Mouse (Mus musculus): Measurements from ENCODE around the gene Psma3.

DNA sequence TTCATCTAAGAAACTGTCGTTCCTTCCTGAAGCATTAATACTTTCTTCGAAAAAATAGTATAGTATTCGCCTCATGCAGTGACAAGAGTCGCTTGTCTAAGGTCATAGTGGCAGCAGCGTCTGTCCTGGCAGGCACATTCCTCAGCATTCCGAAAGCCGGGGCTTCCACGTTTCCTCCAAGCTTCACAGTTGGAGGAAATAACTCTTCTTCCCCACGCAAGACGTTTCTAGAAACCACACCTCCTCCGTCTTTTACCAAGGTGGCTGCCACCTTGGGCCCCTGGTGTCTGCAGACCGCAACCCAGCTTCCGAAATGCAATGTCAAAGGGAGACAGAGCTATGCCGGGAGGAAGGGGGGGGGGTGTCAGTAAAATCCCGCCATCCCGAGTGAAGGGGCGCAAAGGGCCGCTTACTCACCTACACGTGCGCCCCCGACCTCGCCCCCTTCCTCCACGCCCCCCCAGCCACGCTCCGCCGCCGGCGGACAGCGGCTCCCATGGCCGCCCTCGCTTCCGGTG lies 40.5 kb downstream of the Psma3 start:
- TF ChIP-seq CTCF (IDR thresholded peaks at IDR 0.05; ENCODE audit: low read depth, low read length) (no peak), POLR2A (IDR thresholded peaks at IDR 0.05; ENCODE audit: insufficient read depth, low read length) (no peak), EP300 (IDR thresholded peaks at IDR 0.05; ENCODE audit: insufficient read depth, low read depth, low read length) (no peak)

All from ES-Bruce4 (cell line).